18 mouse cellular contexts compared by ENCODE assay signal in genomic region chr11:114203416-114203815, GRCm38 (mm10).
A peak's percentile ranks its signal among the peaks of the same experiment; 100 is the strongest.
DNase-seq lines count a peak whose midpoint lies in the region; ATAC-seq and TF ChIP-seq lines count a peak whose summit lies in the region.
"Had no signal": no experiment of that assay in that cellular context is flagged by ENCODE, and none has a peak within 500 bp of the region (broad histone marks: within the 10 kb centered on the region; RNA-seq: fewer than 3 reads in every experiment).

No protein-coding gene starts in this region.

- WGBS in lung, adult 2 months = 45% methylated on average over 9 of the region's 9 CpGs

- TF ChIP-seq CTCF in lung, adult 2 months (IDR thresholded peaks at IDR 0.05; ENCODE audit: insufficient read depth, low read length) = no peak

- ATAC-seq in erythroid progenitor cell, adult 5-6 weeks (replicated peaks; ENCODE audit: low FRiP score, poor library complexity, severe bottlenecking) = no peak
- ATAC-seq: forebrain, embryonic 16.5 days; hindbrain, postnatal 0 days had no signal

- peak; percentile 4 for DNase-seq in heart, adult 8-10 months (ENCODE audit: low spot score)
- no peak for DNase-seq in heart, adult 11 months
- DNase-seq in lung, adult 18-20 months = peak; percentile 24 to 67
- DNase-seq in lung, adult 2 months = no peak
- peak; percentile 67 for DNase-seq in lung, postnatal 10 days
- DNase-seq in lung, postnatal 4 days = peak; percentile 55 to 71
- DNase-seq in cerebellum, postnatal 36 days = no peak
- DNase-seq: adrenal gland, postnatal 14 days; cerebellum, adult 18-20 months; cerebellum, adult 9-11 months; gastrocnemius, postnatal 14 days; heart, postnatal 36 days had no signal

- no peak overlapping the region for H3K4me3 ChIP-seq in lung, adult 2 months (replicated peaks; ENCODE audit: extremely low read depth, low read depth, low read length)
- H3K4me3 ChIP-seq: forebrain, embryonic 12.5 days; heart, embryonic 13.5 days; hindbrain, embryonic 12.5 days had no signal

- H3K4me1 ChIP-seq in lung, adult 2 months (ENCODE audit: control insufficient read depth, insufficient read depth, low read length) = peaks cover 4% of the 10 kb centered on the region

- TF ChIP-seq POLR2A in lung, adult 2 months (IDR thresholded peaks at IDR 0.05; ENCODE audit: borderline replicate concordance, extremely low read depth, low read depth, low read length) = no peak

Comparison
In these comparisons a context has a peak if more than half of its experiments do, and no peak if none do; other contexts are left out.
1. DNase-seq: peak in heart, adult 8-10 months (single experiment), lung, adult 18-20 months (2 of 2), lung, postnatal 10 days (single experiment) and lung, postnatal 4 days (2 of 2); none in heart, adult 11 months (single experiment), lung, adult 2 months (single experiment) and cerebellum, postnatal 36 days (0 of 2).